Mouse (Mus musculus): ENCODE measurements around the gene Atg14. TPM values are rescaled to one million over a fixed set of nuclear protein-coding genes. Genes with fewer than 3 reads are reported as not detected.

The Atg14 gene
- polyA plus RNA-seq, 2 experiments: 11.3 to 15.5 TPM

DNA sequence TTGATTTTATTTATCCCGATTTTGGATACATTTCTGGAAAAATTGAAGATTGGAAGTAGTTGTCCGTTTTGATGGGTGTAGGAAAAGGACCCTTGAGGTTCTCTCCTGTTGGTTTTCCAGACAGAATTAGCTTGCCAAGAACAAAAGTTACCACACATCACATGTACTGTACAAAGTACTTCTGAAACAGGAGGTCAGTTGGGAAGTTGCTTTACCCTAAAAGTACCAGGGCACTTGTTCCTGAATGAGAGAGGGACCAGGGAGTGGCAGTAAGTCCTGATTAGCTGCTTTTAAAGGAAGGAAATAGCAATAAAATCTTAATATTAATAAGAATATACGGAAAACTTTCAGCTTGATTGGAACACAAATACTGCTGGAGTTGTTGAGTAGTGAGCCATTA is 73.3 kb downstream of the Atg14 start:
- TF ChIP-seq POLR2A (IDR thresholded peaks at IDR 0.05; ENCODE audit: borderline replicate concordance, extremely low read depth, insufficient read depth, insufficient read length): no peak
- Histone ChIP-seq H3K27ac (replicated peaks; ENCODE audit: low read depth, low read length) (no peak overlapping the region), H3K27me3 (ENCODE audit: control insufficient read depth, insufficient read depth, low read length) (no peaks in the 10 kb centered on the region), H3K9ac (ENCODE audit: low read depth, low read length, severe bottlenecking) (no peak overlapping the region), H3K4me3 (replicated peaks; ENCODE audit: low read length) (no peak overlapping the region), H3K4me2 (replicated peaks; ENCODE audit: low read depth, low read length, severe bottlenecking) (no peak overlapping the region), H3K4me1 (ENCODE audit: control insufficient read depth, insufficient read depth, low read length) (no peaks in the 10 kb centered on the region), H3K36me3 (ENCODE audit: control insufficient read depth, insufficient read depth, low read length) (no peaks in the 10 kb centered on the region), H3K9me3 (ENCODE audit: control insufficient read depth, low read length) (no peaks in the 10 kb centered on the region)
- WGBS: 75% methylated on average over 3 of the region's 3 CpGs
- ATAC-seq (ENCODE audit: low FRiP score, low read depth): no peak
- no peak for DNase-seq (ENCODE audit: low spot score)

DNA sequence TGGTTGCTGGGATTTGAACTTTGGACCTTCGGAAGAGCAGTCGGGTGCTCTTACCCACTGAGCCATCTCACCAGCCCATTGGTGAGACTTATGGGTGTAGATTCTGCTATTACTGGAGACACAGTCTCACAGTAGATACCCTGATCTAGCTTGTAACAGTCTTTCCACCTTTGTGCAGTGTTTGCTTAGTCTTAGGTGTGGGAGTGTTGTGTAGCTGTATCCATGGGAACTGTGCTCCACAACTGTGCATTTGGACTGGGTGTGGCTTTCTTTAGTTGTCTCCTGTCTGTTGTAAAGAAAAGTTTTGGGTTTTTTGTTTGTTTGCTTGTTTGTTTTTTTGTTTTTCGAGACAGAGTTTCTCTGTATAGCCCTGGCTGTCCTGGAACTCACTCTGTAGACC is 74.5 kb downstream of the Atg14 start:
- Histone ChIP-seq H3K27ac (replicated peaks; ENCODE audit: low read depth, low read length) (no peak overlapping the region), H3K36me3 (ENCODE audit: control insufficient read depth, insufficient read depth, low read length) (no peaks in the 10 kb centered on the region), H3K4me1 (ENCODE audit: control insufficient read depth, insufficient read depth, low read length) (no peaks in the 10 kb centered on the region), H3K9me3 (ENCODE audit: control insufficient read depth, low read length) (no peaks in the 10 kb centered on the region), H3K4me3 (replicated peaks; ENCODE audit: low read length) (no peak overlapping the region), H3K27me3 (ENCODE audit: control insufficient read depth, insufficient read depth, low read length) (no peaks in the 10 kb centered on the region), H3K9ac (ENCODE audit: low read depth, low read length, severe bottlenecking) (no peak overlapping the region), H3K4me2 (replicated peaks; ENCODE audit: low read depth, low read length, severe bottlenecking) (no peak overlapping the region)
- DNase-seq (ENCODE audit: low spot score) (no peak), ATAC-seq (ENCODE audit: low FRiP score, low read depth) (no peak)
- 97% methylated on average over 3 of the region's 3 CpGs for WGBS
- no peak for TF ChIP-seq POLR2A (IDR thresholded peaks at IDR 0.05; ENCODE audit: borderline replicate concordance, extremely low read depth, insufficient read depth, insufficient read length)

DNA sequence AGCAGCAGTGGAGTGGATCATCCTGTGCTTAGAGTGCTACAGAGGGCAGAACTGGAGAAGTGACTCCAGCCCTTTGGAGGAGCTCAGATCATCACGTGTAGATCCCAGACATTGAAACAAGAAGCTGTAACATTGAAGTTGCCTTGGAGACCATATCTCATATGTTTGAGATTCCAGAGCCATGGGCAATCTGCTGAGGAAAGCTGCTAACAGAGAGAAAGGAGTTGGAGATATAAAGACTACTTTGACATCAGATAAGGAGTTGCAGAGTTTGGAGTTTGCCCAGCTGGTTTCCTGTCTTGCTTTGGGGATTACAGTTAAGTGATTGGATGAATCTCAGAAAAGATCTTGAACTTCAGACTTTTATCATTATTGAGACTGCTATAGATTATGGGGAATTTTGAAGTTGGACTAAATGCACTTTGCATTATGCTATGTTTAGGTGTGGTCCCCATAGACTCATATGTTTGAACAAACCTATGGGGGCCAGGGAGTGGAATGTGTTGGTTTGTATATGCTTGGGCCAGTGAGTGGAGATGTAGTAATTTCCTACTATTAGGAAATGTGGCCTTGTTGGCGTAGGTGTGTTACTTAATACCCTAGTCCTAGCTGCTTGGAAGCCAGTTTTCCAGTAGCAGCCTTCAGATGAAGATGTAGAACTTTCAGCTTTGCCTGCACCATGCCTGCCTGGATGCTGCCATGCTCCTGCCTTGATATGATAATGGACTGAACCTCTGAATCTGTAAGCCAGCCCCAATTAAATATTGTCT is 76.7 kb downstream of the Atg14 start:
- no peak overlapping the region for H3K4me3 ChIP-seq (replicated peaks; ENCODE audit: low read length)
- H3K4me2 ChIP-seq (replicated peaks; ENCODE audit: low read depth, low read length, severe bottlenecking): no peak overlapping the region
- no peaks in the 10 kb centered on the region for H3K4me1 ChIP-seq (ENCODE audit: control insufficient read depth, insufficient read depth, low read length)
- 94% methylated on average over 2 of the region's 2 CpGs for WGBS
- H3K36me3 ChIP-seq (ENCODE audit: control insufficient read depth, insufficient read depth, low read length): no peaks in the 10 kb centered on the region
- no peaks in the 10 kb centered on the region for H3K9me3 ChIP-seq (ENCODE audit: control insufficient read depth, low read length)
- H3K27ac ChIP-seq (replicated peaks; ENCODE audit: low read depth, low read length): no peak overlapping the region
- no peak overlapping the region for H3K9ac ChIP-seq (ENCODE audit: low read depth, low read length, severe bottlenecking)
- ATAC-seq (ENCODE audit: low FRiP score, low read depth) (no peak), DNase-seq (ENCODE audit: low spot score) (no peak)
- TF ChIP-seq POLR2A (IDR thresholded peaks at IDR 0.05; ENCODE audit: borderline replicate concordance, extremely low read depth, insufficient read depth, insufficient read length): no peak
- no peaks in the 10 kb centered on the region for H3K27me3 ChIP-seq (ENCODE audit: control insufficient read depth, insufficient read depth, low read length)

Other genes with a start within 250 kb of the Atg14 start
- gene Lgals3, start 202.9 kb downstream of the Atg14 start, polyA plus RNA-seq (2012; rRNA removed): 49.4 and 53.3 TPM in 2 replicates
- gene Lgals3, start 202.9 kb downstream of the Atg14 start, polyA plus RNA-seq (2014; fragmentation: Nextera tagmentation; extraction: Ambion mirVana): 84.1 and 111 TPM in 2 replicates
- gene Dlgap5, start 152.2 kb downstream of the Atg14 start, polyA plus RNA-seq (2012; rRNA removed): 29.3 and 37.9 TPM in 2 replicates
- 32.5 and 40.9 TPM in 2 replicates for gene Dlgap5, start 152.2 kb downstream of the Atg14 start, polyA plus RNA-seq (2014; fragmentation: Nextera tagmentation; extraction: Ambion mirVana)
- gene Fbxo34, start 120.2 kb downstream of the Atg14 start, polyA plus RNA-seq (2012; rRNA removed): 19.0 and 20.7 TPM in 2 replicates
- gene Fbxo34, start 120.2 kb downstream of the Atg14 start, polyA plus RNA-seq (2014; fragmentation: Nextera tagmentation; extraction: Ambion mirVana): 26.0 and 27.1 TPM in 2 replicates
- gene Ktn1, start 77.8 kb upstream of the Atg14 start, polyA plus RNA-seq (2012; rRNA removed): 38.2 and 53.2 TPM in 2 replicates
- gene Ktn1, start 77.8 kb upstream of the Atg14 start, polyA plus RNA-seq (2014; fragmentation: Nextera tagmentation; extraction: Ambion mirVana): 61.1 TPM in 2 replicates

Measured in limb, embryonic 14.5 days (tissue).